Mouse (Mus musculus) CH12.LX (cell line): Measurements from ENCODE around the gene Pacsin1.

Source experiments
- BHLHE40 ChIP-seq: IDR thresholded peaks from 2 replicates; pipeline ENCODE4 v1.6.1; 2011; ENCODE audit warnings: mild to moderate bottlenecking, low read depth, low read length, improper control_type of control experiment
- ELF1 ChIP-seq: IDR thresholded peaks from 2 replicates; pipeline ENCODE4 v1.6.1; 2014; ENCODE audit warnings: low read depth, mild to moderate bottlenecking, inconsistent platforms, low read length, improper control_type of control experiment
- HCFC1 ChIP-seq: IDR thresholded peaks from 2 replicates; pipeline ENCODE4 v1.6.1; 2012; ENCODE audit warnings: low read depth, mild to moderate bottlenecking, inconsistent platforms, low read length, improper control_type of control experiment
- JUN ChIP-seq: IDR thresholded peaks from 2 replicates; pipeline ENCODE4 v1.6.1; 2011; ENCODE audit warnings: low read depth, mild to moderate bottlenecking, low read length, improper control_type of control experiment, moderate library complexity; ENCODE audit not compliant: insufficient read depth
- MAFK ChIP-seq: IDR thresholded peaks from 2 replicates; pipeline ENCODE4 v1.6.1; 2011; ENCODE audit warnings: low read length, improper control_type of control experiment; ENCODE audit not compliant: insufficient replicate concordance

DNA sequence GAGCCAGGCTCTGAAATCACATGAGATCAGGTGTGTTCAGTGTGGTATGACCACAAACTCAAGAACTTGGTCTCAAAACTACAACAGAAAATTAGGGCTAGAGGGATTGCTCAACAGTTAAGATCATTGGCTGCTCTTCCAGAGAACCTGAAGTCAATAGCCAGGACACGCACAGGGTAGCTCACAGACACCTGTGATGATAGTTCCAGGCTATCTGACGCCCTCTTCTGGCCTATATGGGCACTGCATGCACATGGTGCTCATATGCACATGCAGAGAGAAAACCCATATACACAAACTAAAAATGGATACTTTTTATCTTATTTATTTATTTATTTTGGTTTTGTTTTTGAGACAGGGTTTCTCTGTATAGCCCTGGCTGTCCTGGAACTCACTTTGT, 10.7 kb upstream of the Pacsin1 start:
- TF ChIP-seq BHLHE40 (no peak), JUN (no peak), MAFK (no peak), HCFC1 (no peak), ELF1 (no peak)
